Mouse (Mus musculus) ES-Bruce4 (cell line): ENCODE measurements around the gene Ccdc36.

Experiments used
- CTCF ChIP-seq: IDR thresholded peaks from one replicate; pipeline ENCODE4 v1.8.1; 2011; ENCODE audit warnings: low read depth, low read length
- EP300 ChIP-seq: IDR thresholded peaks from 2 replicates; pipeline ENCODE4 v1.6.1; 2011; ENCODE audit warnings: low read depth, low read length; ENCODE audit not compliant: insufficient read depth
- POLR2A ChIP-seq: IDR thresholded peaks from one replicate; pipeline ENCODE4 v1.8.1; 2011; ENCODE audit warnings: low read length; ENCODE audit not compliant: insufficient read depth

GRCm38 (mm10) chr9:108454429-108454828, 26.1 kb upstream of the Ccdc36 start:
- TF ChIP-seq CTCF: no peak
- no peak for TF ChIP-seq POLR2A
- no peak for TF ChIP-seq EP300
